Mouse (Mus musculus) liver, embryonic 13.5 days (tissue): ENCODE results near the gene Olfr835. TPM values are rescaled to one million over a fixed set of nuclear protein-coding genes. Genes with fewer than 3 reads are reported as not detected.

Experiments
- ATAC-seq: fragments of 200-750 bp; cut with Nextera tagmentation; 2 replicates; pipeline ENCODE4 v1.8.0; 2017; ENCODE audit warnings: low read depth, mild to moderate bottlenecking, moderate number of reproducible peaks, moderate library complexity
- DNase-seq: peaks from one replicate; pipeline ENCODE4 v3.0.0; 2022
- H3K27ac ChIP-seq: fragments of 300-500 bp; sonication (generic); 2 replicates; pipeline ENCODE4 v1.5.1; 2015; ENCODE audit warnings: moderate library complexity, mild to moderate bottlenecking, inconsistent platforms
- H3K27me3 ChIP-seq: fragments of 300-500 bp; sonication (generic); 2 replicates; pipeline ENCODE4 v1.6.1; 2015; ENCODE audit warnings: mild to moderate bottlenecking, inconsistent platforms
- H3K36me3 ChIP-seq: fragments of 300-500 bp; sonication (generic); 2 replicates; pipeline ENCODE4 v1.6.1; 2015; ENCODE audit warnings: mild to moderate bottlenecking, inconsistent platforms
- H3K4me1 ChIP-seq: fragments of 300-500 bp; sonication (generic); replicated peaks from 2 replicates; pipeline ENCODE4 v1.6.1; 2015; ENCODE audit warnings: inconsistent platforms
- H3K4me2 ChIP-seq: fragments of 300-500 bp; sonication (generic); 2 replicates; pipeline ENCODE4 v1.6.1; 2015; ENCODE audit warnings: inconsistent platforms, mild to moderate bottlenecking, moderate library complexity
- H3K4me3 ChIP-seq: fragments of 300-500 bp; sonication (generic); replicated peaks from 2 replicates; pipeline ENCODE4 v1.5.1; 2015; ENCODE audit warnings: mild to moderate bottlenecking, inconsistent platforms
- H3K9ac ChIP-seq: fragments of 300-500 bp; sonication (generic); 2 replicates; pipeline ENCODE4 v1.6.1; 2015; ENCODE audit warnings: mild to moderate bottlenecking, inconsistent platforms
- H3K9me3 ChIP-seq: fragments of 300-500 bp; sonication (generic); replicated peaks from 2 replicates; pipeline ENCODE4 v1.6.1; 2016; ENCODE audit warnings: inconsistent platforms
- WGBS: fragments of 180-500 bp; shearing (Covaris S2); methylation state at CpG from one replicate; pipeline ENCODE4 v1.1.7; 2015; ENCODE audit not compliant: insufficient replicate concordance; 5-methylcytosine and 5-hydroxymethylcytosine counted together
- polyA plus RNA-seq: library from polyadenylated mRNA; unstranded; fragments of >200 nt; fragmentation: Nextera tagmentation; extraction: Ambion mirVana; gene quantifications from 2 replicates; pipeline ENCODE4 v1.2.1, GENCODE M21; 2015

The Olfr835 gene
- polyA plus RNA-seq: not detected in 2 replicates

DNA sequence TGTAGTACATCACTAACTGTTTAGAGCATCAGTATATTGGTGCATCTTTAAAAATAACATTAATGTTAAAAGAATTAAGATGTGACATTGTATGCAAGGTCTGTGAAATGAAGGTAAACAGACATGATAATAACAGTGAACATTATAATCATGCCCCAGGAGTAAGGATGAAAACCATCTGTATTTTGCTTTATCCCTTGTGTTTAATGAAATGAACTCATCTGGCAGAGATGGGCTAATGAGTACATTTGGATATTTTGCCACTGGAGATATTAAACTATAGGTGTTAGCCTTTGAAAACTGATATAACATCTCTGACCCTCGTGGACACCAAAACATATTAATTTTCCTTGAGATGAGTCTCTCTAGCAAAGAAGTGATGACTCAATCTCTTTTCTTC, at the start of gene Olfr835:
TSS of gene Olfr835 (plus strand) at position 301 of the 400 bp plus-strand sequence.
- Histone ChIP-seq H3K36me3 (no peaks in the 10 kb centered on the region), H3K9me3 (no peaks in the 10 kb centered on the region), H3K27ac (no peak within 1 kb of the TSS), H3K4me3 (no peak within 1 kb of the TSS), H3K27me3 (no peaks in the 10 kb centered on the region), H3K4me2 (no peak within 1 kb of the TSS), H3K9ac (no peak within 1 kb of the TSS), H3K4me1 (no peaks in the 10 kb centered on the region)
- WGBS: 30% methylated on average over 1 of the region's 1 CpGs
- DNase-seq (no peak), ATAC-seq (no peak)

DNA sequence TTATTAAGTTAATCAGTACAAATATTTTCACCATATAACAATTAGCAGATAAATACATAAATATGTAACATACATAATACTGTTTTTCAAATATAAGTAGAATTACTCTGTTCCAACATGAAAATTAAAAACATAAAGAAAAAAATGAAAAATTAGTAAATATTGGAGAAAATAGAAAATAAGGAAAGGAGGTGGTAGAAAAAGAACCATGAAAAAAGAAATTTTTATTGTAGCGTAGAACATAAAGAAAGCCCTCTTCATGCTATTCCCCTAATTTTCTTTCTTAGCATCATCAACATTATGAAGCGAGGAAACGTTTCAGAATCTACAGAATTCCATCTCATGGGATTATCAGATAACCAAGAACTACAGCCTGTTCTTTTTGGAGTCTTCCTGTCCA, 44.8 kb upstream of the Olfr835 start, which contains the start of gene Olfr834:
TSS of gene Olfr834 (plus strand) at position 301 of the 400 bp plus-strand sequence.
- ATAC-seq (no peak), DNase-seq (no peak)
- no peak within 1 kb of the TSS for H3K27ac ChIP-seq
- H3K4me2 ChIP-seq: no peak within 1 kb of the TSS
- WGBS: 71% methylated on average over 3 of the region's 3 CpGs
- no peaks in the 10 kb centered on the region for H3K4me1 ChIP-seq
- no peak within 1 kb of the TSS for H3K4me3 ChIP-seq
- no peak within 1 kb of the TSS for H3K9ac ChIP-seq
- no peaks in the 10 kb centered on the region for H3K9me3 ChIP-seq
- no peaks in the 10 kb centered on the region for H3K27me3 ChIP-seq
- no peaks in the 10 kb centered on the region for H3K36me3 ChIP-seq

DNA sequence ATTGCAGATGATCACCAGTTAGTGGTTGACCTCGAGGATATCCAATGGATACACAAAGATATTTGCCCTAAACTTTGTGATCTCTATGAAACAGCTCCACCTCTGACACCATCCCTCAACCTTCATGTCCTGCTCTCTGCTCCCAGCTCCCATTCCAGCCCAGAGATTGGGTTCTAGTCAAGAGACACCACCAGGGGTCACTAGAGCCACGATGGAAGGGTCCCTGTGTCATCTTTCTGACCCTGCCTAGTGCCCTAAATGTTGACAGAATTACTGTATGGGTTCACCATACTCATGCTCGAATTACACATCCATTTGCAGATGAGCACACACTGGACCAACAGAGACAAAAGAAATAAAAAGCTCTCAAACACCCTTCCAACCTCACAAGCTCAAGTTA, 52.5 kb downstream of the Olfr835 start:
- Histone ChIP-seq H3K36me3 (no peaks in the 10 kb centered on the region), H3K9me3 (no peaks in the 10 kb centered on the region), H3K27me3 (no peaks in the 10 kb centered on the region), H3K9ac (no peak overlapping the region), H3K27ac (no peak overlapping the region), H3K4me2 (no peak overlapping the region), H3K4me1 (no peaks in the 10 kb centered on the region), H3K4me3 (no peak overlapping the region)
- ATAC-seq (no peak), DNase-seq (no peak)
- 8% methylated on average over 3 of the region's 3 CpGs for WGBS

Other genes with a start within 250 kb of the Olfr835 start
- not detected in 2 replicates for gene Olfr828, start 213.2 kb upstream of the Olfr835 start, polyA plus RNA-seq
- not detected in 2 replicates for gene Olfr829, start 177.8 kb upstream of the Olfr835 start, polyA plus RNA-seq
- gene Olfr830, start 158.0 kb upstream of the Olfr835 start, polyA plus RNA-seq: not detected in 2 replicates
- gene Olfr832, start 95.6 kb upstream of the Olfr835 start, polyA plus RNA-seq: not detected in 2 replicates
- not detected in 2 replicates for gene Olfr834, start 44.7 kb upstream of the Olfr835 start, polyA plus RNA-seq
- not detected in 2 replicates for gene Olfr836, start 87.6 kb downstream of the Olfr835 start, polyA plus RNA-seq
- gene Olfr837, start 103.6 kb downstream of the Olfr835 start, polyA plus RNA-seq: not detected in 2 replicates
- gene Olfr839-ps1, start 144.6 kb downstream of the Olfr835 start, polyA plus RNA-seq: not detected in 2 replicates
- not detected in 2 replicates for gene Olfr843, start 219.3 kb downstream of the Olfr835 start, polyA plus RNA-seq